Mouse (Mus musculus): ENCODE measurements around the gene Sdc3.

Gene Sdc3

GRCm38 (mm10) chr4:130792376-130793179 is at the start of gene Sdc3:
TSS of gene Sdc3 (plus strand) at chr4:130792537.
- peak in 1 of 2 experiments; percentile 35 for DNase-seq (ENCODE audit: low spot score in 2 of 2)

GRCm38 (mm10) chr4:130744058-130744457 is 48.3 kb upstream of the Sdc3 start:
- no peak for DNase-seq (ENCODE audit: low spot score in 2 of 2)

GRCm38 (mm10) chr4:130745561-130746306 is 46.6 kb upstream of the Sdc3 start:
- DNase-seq (ENCODE audit: low spot score in 2 of 2) = no peak

GRCm38 (mm10) chr4:130749566-130749965 is 42.8 kb upstream of the Sdc3 start:
- no peak for DNase-seq (ENCODE audit: low spot score in 2 of 2)

DNA sequence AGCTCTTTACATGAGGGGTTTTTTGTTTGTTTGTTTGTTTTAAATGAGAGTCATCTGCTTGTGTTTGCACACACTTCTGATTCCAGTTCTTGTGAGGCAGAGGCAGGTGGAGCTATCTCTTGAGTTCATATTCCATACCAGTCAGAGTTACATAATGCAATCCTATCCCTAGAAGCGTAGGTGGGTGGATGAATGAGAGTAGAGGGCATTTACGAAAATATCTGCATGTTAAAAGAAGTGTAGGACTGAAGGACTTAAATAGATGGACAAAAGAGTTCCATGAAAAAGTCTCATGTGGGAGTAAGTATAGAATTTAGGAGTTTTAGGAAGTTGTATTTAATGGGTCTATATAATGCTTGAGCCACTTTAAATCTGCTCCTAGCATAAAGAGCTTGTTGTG is 40.4 kb upstream of the Sdc3 start:
- no peak for DNase-seq (ENCODE audit: low spot score in 2 of 2)

GRCm38 (mm10) chr4:130752591-130752990 is 39.7 kb upstream of the Sdc3 start:
- DNase-seq (ENCODE audit: low spot score in 2 of 2) = no peak

DNA sequence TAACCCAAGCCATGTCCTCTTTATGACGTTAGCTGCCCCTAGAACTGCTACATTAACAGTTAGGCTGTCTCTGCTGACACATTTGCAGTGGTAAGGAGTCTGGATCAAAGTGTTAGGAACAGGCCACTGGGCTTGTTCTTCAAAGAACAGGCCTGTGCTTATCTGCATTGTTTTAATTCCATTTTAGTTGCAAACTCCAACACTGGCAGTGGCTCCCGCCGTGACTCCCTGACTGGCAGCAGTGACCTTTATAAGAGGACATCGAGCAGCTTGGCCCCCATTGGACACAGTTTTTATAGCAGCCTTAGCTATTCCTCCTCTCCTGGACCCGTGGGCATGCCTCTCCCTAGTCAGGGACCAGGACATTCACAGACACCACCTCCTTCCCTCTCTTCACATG is 38.6 kb upstream of the Sdc3 start:
- DNase-seq (ENCODE audit: low spot score in 2 of 2) = no peak

GRCm38 (mm10) chr4:130754776-130755175 is 37.6 kb upstream of the Sdc3 start:
- DNase-seq (ENCODE audit: low spot score in 2 of 2) = no peak

- no peak for DNase-seq (ENCODE audit: low spot score in 2 of 2)
These were observed 32.5 kb upstream of the Sdc3 start for GRCm38 (mm10) chr4:130759875-130760274.

GRCm38 (mm10) chr4:130761809-130762208 is 30.5 kb upstream of the Sdc3 start:
- DNase-seq (ENCODE audit: low spot score in 2 of 2) = no peak

DNA sequence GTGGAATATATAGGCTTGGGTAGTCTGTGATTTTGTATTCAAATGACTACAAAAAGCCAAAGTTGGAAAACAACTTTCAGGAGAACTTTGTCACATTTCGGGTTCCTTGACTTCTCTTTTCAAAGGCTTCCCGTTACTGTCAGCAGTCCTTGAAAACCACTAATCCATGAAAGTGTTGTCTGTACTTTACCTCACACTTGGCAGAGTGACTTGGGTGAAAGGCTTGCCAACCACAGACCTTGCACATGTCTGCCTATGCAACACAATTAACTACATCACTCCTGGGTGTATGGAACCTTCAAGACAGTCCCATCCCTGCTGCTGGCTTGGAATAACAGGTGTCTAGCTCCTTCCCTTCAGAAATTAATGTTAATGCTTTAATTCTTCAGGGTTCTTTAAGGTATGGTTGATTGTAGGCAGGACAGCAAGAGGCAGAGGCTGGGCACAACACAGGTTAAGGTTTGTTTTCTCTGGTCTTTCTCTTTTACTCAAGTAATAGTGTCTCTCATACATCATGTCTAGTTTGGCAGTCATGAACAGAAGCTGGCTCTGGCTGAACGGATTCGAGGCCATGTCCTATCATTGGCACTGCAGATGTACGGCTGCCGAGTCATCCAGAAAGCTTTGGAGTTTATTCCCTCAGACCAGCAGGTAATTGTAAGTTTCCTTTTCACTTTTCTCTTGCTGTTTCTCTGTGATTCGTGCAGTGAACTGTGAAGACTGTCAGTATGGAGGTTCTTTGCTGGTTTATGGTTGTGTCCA is 26.8 kb upstream of the Sdc3 start:
- no peak for DNase-seq (ENCODE audit: low spot score in 2 of 2)

DNA sequence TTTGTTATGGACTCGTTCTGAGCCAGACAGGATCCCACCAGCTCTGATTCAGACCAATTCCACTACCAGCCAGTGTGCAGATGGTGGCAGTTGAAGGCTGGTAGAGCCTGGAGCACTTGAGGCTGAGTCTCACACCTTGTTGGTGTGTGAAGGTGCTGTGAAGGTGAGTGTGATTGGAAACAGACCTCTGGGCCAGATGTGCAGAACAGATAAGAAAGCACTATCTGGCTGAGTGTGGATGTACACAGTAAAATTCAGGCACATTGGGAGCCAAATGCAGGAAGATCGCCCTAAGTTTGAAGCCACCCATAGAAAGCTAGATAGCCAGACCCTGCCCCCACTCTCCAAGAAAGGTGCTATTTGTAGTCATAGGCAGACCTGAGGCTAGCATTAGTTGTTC is 25.9 kb upstream of the Sdc3 start:
- DNase-seq (ENCODE audit: low spot score in 2 of 2) = no peak

DNA sequence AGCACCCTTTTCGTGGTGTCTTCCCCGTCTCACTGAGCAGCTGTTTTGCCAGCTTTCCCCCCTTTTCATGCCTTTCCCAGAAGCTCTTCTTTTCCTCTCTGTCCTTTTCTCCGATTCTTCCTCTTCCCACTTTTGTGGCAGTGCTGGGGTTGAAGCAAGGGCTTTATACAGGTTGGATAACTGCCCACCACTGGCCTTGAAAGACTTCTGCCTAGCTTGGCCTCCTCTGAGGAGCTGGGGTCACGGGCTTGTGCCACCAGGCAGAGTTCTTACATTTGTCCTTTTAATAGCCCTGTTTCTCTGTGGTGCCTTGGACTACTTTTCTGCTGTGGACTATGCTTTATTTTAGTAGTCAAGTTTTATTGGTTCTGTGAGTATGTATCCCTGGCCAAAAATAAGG is 25.4 kb upstream of the Sdc3 start:
- DNase-seq (ENCODE audit: low spot score in 2 of 2) = no peak

DNA sequence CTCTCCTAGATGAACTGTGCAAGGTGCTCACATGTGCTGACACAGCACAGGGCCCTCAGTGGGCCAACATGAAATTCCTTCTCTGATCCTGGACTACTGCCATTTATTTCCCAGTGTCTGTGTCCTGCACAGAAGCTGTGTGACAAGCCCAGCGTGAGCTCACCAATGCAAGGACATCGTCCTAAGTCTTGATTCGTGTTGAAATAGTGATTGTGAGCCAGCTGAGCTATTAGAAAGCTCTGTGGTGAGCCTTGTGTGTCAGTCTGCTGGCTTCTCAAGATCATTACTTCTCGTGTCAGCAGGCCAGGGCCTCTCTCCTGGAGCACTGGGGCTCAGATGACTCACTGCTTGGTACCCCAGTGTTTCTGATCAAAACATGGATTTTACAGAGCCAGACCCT is 18.4 kb upstream of the Sdc3 start:
- DNase-seq (ENCODE audit: low spot score in 2 of 2) = no peak

DNA sequence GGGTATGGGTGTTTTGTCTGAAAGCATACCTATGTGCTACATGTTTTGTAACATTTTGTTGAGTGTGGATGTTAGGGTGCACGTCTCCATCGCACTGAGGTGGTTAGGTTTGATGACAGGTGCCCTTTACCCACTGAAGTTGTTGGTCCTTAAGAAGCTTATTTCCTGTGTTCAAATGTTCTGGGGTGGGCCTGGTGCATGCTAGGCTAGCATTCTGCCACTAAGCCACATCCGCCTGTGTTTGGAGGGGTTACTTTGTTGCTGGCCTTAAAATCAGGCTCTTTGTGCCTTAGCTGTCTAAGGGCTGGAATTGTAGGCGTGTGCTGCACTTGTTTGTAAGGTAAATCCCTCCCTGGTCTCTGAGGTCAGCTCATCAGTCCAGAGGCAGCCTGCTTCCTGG is 17.5 kb upstream of the Sdc3 start:
- no peak for DNase-seq (ENCODE audit: low spot score in 2 of 2)

- no peak for DNase-seq (ENCODE audit: low spot score in 2 of 2)
These were observed 14.7 kb upstream of the Sdc3 start for GRCm38 (mm10) chr4:130777647-130778046.

- DNase-seq (ENCODE audit: low spot score in 2 of 2) = no peak
These were observed 13.3 kb upstream of the Sdc3 start for GRCm38 (mm10) chr4:130779037-130779436.

GRCm38 (mm10) chr4:130782492-130782891 is 9.8 kb upstream of the Sdc3 start:
- DNase-seq (ENCODE audit: low spot score in 2 of 2) = no peak

DNA sequence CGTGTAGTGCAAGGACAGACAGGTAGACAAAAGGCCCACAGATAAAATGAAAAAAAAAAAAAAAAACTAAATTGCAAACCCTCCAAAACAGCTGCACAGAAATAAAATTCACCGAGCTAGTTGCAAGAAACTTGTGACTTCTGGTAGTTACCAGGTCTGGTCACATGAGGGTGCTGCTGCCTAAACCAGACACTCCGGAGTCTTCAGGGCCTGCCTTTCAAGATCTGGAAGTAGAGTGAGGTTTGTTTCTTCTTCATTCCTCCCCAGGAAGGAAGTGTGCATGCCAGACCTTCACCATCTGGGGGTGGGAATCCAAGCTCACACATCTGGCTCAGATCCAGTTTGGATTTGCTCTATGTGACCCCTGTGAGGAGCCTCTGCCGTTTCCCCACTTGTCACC is 7.6 kb upstream of the Sdc3 start:
- no peak for DNase-seq (ENCODE audit: low spot score in 2 of 2)

DNA sequence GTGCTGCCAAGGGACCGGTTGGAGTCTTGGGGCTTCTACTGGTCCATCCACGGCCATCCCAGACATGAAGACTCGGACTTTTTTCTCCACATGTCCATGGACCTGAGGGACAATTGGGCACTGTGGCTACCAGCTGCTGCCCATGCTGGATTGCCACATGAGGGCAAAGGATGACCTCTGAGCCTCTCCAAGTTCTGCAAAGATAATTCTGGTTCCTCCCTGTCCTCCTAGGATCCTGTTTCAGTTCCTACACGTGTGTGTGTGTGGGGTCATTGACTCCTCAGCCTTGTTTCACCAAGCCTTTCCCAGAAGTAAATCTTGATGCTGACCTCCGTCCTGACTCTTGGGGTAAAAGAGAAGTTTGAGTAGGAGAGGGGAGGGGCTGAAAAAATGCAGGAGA is 4.8 kb upstream of the Sdc3 start:
- DNase-seq (ENCODE audit: low spot score in 2 of 2) = no peak

GRCm38 (mm10) chr4:130790180-130790579 is 2.2 kb upstream of the Sdc3 start:
- peak; percentile 67 to 74 for DNase-seq (ENCODE audit: low spot score in 2 of 2)

DNA sequence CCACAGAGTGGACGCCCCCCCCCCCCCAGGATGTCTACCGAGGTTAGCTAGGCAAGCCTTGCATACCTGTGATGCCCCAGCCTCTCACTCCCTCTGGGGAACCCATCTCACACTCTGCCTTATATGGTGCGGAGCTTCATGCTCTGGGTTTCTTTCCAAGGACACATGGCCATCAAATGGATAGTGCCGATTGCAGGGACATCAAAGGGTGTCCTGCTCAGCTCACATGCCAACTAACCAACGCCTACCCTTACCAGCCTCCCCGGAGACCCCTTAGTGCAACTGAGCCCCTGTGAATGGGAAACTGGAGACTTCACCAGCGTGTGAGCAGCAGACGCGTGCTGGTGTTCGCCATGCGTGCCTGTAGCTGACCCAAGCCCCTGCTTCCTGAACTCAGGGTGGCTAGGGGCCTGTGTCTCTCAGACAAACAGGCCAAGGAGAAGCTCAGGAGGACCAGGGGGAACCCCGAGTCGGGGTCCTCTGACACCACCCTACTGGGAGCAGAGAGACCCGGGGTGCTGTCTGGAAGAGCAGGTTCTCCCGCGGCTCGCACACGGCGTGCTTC is 444 bp upstream of the Sdc3 start:
- DNase-seq (ENCODE audit: low spot score in 2 of 2) = peak in 1 of 2 experiments; percentile 50

All from urinary bladder, adult 18-20 months (tissue).